Mouse (Mus musculus) myocyte (in vitro differentiated cells): ENCODE measurements around the gene Adgrf5.

Experiments used
- CEBPB ChIP-seq: IDR thresholded peaks from 2 replicates; pipeline ENCODE4 v1.6.1; 2011; ENCODE audit warnings: mild to moderate bottlenecking, moderate library complexity; ENCODE audit not compliant: poor library complexity, insufficient read depth, severe bottlenecking
- E2F4 ChIP-seq: IDR thresholded peaks from one replicate; pipeline ENCODE4 v1.6.1; 2011; ENCODE audit warnings: mild to moderate bottlenecking, control low read depth, moderate library complexity; ENCODE audit not compliant: insufficient read depth
- MAX ChIP-seq: IDR thresholded peaks from one replicate; pipeline ENCODE4 v1.6.1; 2011; ENCODE audit warnings: low read depth, mild to moderate bottlenecking, control low read depth
- MYOG ChIP-seq, 3 experiments: IDR thresholded peaks; one replicate each; pipeline ENCODE4 v1.6.1; 2011; ENCODE audit warnings: control low read depth in 2 of 3, low read depth in 2 of 3, mild to moderate bottlenecking in 2 of 3; ENCODE audit not compliant: insufficient read length in 2 of 3, control insufficient read depth in 1 of 3, insufficient read depth in 1 of 3
- POLR2A ChIP-seq: IDR thresholded peaks from one replicate; pipeline ENCODE4 v1.6.1; 2011; ENCODE audit warnings: low read depth, mild to moderate bottlenecking, control low read depth, moderate library complexity; ENCODE audit not compliant: insufficient read length
- SRF ChIP-seq: IDR thresholded peaks from one replicate; pipeline ENCODE4 v1.6.1; 2011; ENCODE audit warnings: low read depth; ENCODE audit not compliant: control insufficient read depth, insufficient read length
- TCF12 ChIP-seq: IDR thresholded peaks from one replicate; pipeline ENCODE4 v1.6.1; 2011; ENCODE audit warnings: mild to moderate bottlenecking, control low read depth; ENCODE audit not compliant: poor library complexity, insufficient read depth, severe bottlenecking
- USF1 ChIP-seq: IDR thresholded peaks from one replicate; pipeline ENCODE4 v1.6.1; 2011; ENCODE audit warnings: low read depth, mild to moderate bottlenecking, control low read depth, moderate library complexity

- no peak for TF ChIP-seq SRF
- no peak for TF ChIP-seq MAX
- TF ChIP-seq POLR2A, result no peak
- TF ChIP-seq MYOG (IDR thresholded peaks at IDR 0.05; ENCODE audit: control insufficient read depth in 1 of 3, insufficient read depth in 1 of 3, insufficient read length in 2 of 3, low read depth in 2 of 3), result no peak
- TF ChIP-seq USF1, result no peak
- no peak for TF ChIP-seq E2F4
- TF ChIP-seq CEBPB, result no peak
- TF ChIP-seq TCF12, result no peak
Measured at GRCm38 (mm10) chr17:43395400-43396258, 35.4 kb downstream of the Adgrf5 start.
